Mouse (Mus musculus): ENCODE data around the gene Glp2r.

DNA sequence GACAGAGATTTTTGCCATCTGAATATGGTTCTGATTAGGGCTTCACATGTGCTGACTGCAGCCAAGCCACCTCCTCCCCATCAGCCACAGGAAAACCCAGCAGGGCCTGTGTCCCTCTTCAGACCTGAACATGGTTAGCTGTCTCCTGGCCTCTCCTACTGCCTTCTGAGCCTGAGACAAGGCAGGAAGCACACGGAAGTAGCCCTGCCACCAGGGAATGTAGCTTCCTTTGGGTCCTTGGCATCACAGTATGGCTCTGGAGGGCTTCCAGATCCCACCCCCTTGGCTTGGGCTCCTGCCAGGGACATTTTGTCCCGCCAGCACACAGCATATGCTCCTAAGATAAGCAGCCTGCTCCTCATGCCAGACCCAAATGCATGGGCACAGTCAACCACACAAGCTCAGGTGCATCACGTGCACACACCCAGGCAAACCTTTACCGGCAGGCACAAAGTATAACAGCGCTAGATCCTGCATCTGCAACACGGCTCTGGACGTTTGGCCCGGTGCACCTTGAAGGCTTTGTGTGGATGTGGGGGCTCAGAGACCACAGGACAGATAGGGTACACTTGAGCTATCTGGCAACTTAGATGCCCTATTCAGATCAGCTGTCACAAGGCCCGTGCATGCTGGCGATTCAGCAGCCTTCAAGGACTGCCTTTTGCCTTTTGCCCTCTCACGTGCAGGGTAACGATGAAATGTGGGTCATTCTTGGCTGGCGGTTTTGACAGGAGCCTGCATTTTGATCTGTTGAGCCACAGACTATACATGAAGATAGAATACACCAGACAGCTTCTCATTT lies 103.2 kb downstream of the Glp2r start:
- no peak for TF ChIP-seq CTCF (IDR thresholded peaks at IDR 0.05; ENCODE audit: low read depth, low read length)
- TF ChIP-seq POLR2A (IDR thresholded peaks at IDR 0.05; ENCODE audit: insufficient read depth, low read length) = no peak
- TF ChIP-seq EP300 (IDR thresholded peaks at IDR 0.05; ENCODE audit: insufficient read depth, low read depth, low read length) = no peak
